ENCODE assay signal across 8 mouse cellular contexts in genomic region chr8:47412696-47413523, GRCm38 (mm10). TPM values are rescaled to one million over a fixed set of nuclear protein-coding genes. Genes with fewer than 3 reads are reported as not detected.
DNase-seq lines count a peak whose midpoint lies in the region; ATAC-seq and TF ChIP-seq lines count a peak whose summit lies in the region.

No protein-coding gene starts in this region.

- peak overlapping the region; percentile 73 for H3K27ac ChIP-seq in heart, embryonic 10.5 days
- peak overlapping the region; percentile 94 for H3K27ac ChIP-seq in kidney, embryonic 15.5 days
- H3K27ac ChIP-seq in small intestine, adult 2 months (ENCODE audit: insufficient read depth, low read depth, low read length): no peak overlapping the region

- peak overlapping the region; percentile 94 for H3K4me2 ChIP-seq in kidney, embryonic 15.5 days

- TF ChIP-seq POLR2A in small intestine, adult 2 months (IDR thresholded peaks at IDR 0.05; ENCODE audit: low read depth, low read length): no peak

- peak; percentile 38; the same call in 1 of the 2 replicates for ATAC-seq in common myeloid progenitor, adult 5-6 weeks (replicated peaks; ENCODE audit: low read depth, poor library complexity, severe bottlenecking)
- peak; percentile 63 for ATAC-seq in kidney, embryonic 15.5 days (replicated peaks; ENCODE audit: low FRiP score)

- DNase-seq in ovary, postnatal 14 days (ENCODE audit: low spot score): peak; percentile 14
- DNase-seq in ovary, adult 18-20 months (ENCODE audit: low spot score): no peak
- DNase-seq in heart, embryonic 10.5 days (ENCODE audit: low spot score): no peak
- peak; percentile 35 for DNase-seq in lung, postnatal 10 days
- no peak for DNase-seq in cerebellum, adult 18-20 months

- H3K36me3 ChIP-seq in heart, embryonic 10.5 days: no peaks in the 10 kb centered on the region
- H3K36me3 ChIP-seq in kidney, embryonic 15.5 days: no peaks in the 10 kb centered on the region
- H3K36me3 ChIP-seq in small intestine, adult 2 months (ENCODE audit: control insufficient read depth, insufficient read depth, low read length): no peaks in the 10 kb centered on the region

- peaks cover 19% of the 10 kb centered on the region for H3K4me1 ChIP-seq in heart, embryonic 10.5 days
- H3K4me1 ChIP-seq in kidney, embryonic 15.5 days: peaks cover 39% of the 10 kb centered on the region
- peaks cover 12% of the 10 kb centered on the region for H3K4me1 ChIP-seq in small intestine, adult 2 months (ENCODE audit: control insufficient read depth, insufficient read depth, insufficient read length, low read length)

- H3K9me3 ChIP-seq in heart, embryonic 10.5 days: no peaks in the 10 kb centered on the region
- H3K9me3 ChIP-seq in kidney, embryonic 15.5 days (replicated peaks): no peaks in the 10 kb centered on the region

- under 1% methylated on average over 81 of the region's 81 CpGs for WGBS in heart, embryonic 10.5 days
- WGBS in kidney, embryonic 15.5 days: under 1% methylated on average over 78 of the region's 81 CpGs
- WGBS in small intestine, adult 2 months: under 1% methylated on average over 81 of the region's 81 CpGs

- peak overlapping the region; percentile 83 for H3K4me3 ChIP-seq in heart, embryonic 10.5 days
- H3K4me3 ChIP-seq in kidney, embryonic 15.5 days (replicated peaks): peak overlapping the region; percentile 79
- peak overlapping the region; percentile 68 for H3K4me3 ChIP-seq in small intestine, adult 2 months (ENCODE audit: low read depth, low read length)

- H3K9ac ChIP-seq in kidney, embryonic 15.5 days: peak overlapping the region; percentile 64

- H3K27me3 ChIP-seq in heart, embryonic 10.5 days (ENCODE audit: insufficient read depth, poor library complexity, severe bottlenecking): peaks cover 87% of the 10 kb centered on the region
- peaks cover 73% of the 10 kb centered on the region for H3K27me3 ChIP-seq in kidney, embryonic 15.5 days
- peaks cover 34% of the 10 kb centered on the region for H3K27me3 ChIP-seq in small intestine, adult 2 months (ENCODE audit: control insufficient read depth, insufficient read depth, low read length)

- no peak for TF ChIP-seq CTCF in small intestine, adult 2 months (IDR thresholded peaks at IDR 0.05; ENCODE audit: extremely low read depth, insufficient read length, insufficient replicate concordance, low read depth, low read length)

RNA-seq across cellular contexts. Expression of gene Stox2, which starts 33.3 kb away (rescaled TPM):
- 0.87 TPM in 2 replicates for total RNA-seq in common myeloid progenitor, adult 5-6 weeks (2017)
- polyA plus RNA-seq in heart, embryonic 10.5 days (2016; fragmentation: Nextera tagmentation; extraction: Ambion mirVana): 7.5 and 9.2 TPM in 2 replicates
- polyA plus RNA-seq in kidney, embryonic 15.5 days (2015; fragmentation: Nextera tagmentation; extraction: Ambion mirVana): 12.3 and 13.8 TPM in 2 replicates
- 1.4 and 1.5 TPM in 2 replicates for polyA plus RNA-seq in small intestine, adult 2 months (2012; rRNA removed)

Comparison
In these comparisons a context has a peak if more than half of its experiments do, and no peak if none do; other contexts are left out.
1. DNase-seq: peak in ovary, postnatal 14 days (single experiment) and lung, postnatal 10 days (single experiment); none in ovary, adult 18-20 months (single experiment), heart, embryonic 10.5 days (single experiment) and cerebellum, adult 18-20 months (0 of 2).
2. Peak in every context shown above with its lines, with median percentiles within 50 percentile points of each other: H3K4me3 ChIP-seq.